Mouse (Mus musculus): ENCODE data around the gene Lrrc36. TPM values are rescaled to one million over a fixed set of nuclear protein-coding genes. Genes with fewer than 3 reads are reported as not detected.

Gene Lrrc36
- total RNA-seq, 2 experiments from 2014 or later, result 0.27 TPM; not detected in 1

DNA sequence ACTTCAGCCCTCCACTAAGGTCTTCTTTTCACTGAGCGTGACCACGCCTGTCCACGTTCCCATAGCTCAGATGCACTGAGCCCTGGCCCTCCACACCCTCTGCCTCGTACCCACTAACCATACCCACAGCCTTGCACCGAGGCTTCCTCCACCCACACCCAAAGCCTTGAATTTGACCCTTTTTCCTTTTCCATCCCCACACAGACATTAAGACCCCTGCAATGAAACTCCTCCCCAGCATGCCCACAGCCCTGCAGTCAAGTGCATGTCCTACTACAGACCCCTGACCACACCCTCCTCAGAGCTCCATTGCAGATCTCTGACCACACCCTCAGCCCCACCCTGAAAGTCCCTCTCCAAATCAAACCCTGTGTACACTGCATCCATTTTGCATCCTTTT lies 56.4 kb downstream of the Lrrc36 start:
- no peak for TF ChIP-seq CTCF (IDR thresholded peaks at IDR 0.05)
- Histone ChIP-seq H3K27ac (peak overlapping the region; percentile 70), H3K4me3 (peak overlapping the region; percentile 49)
- intact Hi-C loops (cut with DNase I), result no loop called here
- DNase-seq (ENCODE audit: extremely low spot score in 1 of 2, low spot score in 2 of 2), result no peak

DNA sequence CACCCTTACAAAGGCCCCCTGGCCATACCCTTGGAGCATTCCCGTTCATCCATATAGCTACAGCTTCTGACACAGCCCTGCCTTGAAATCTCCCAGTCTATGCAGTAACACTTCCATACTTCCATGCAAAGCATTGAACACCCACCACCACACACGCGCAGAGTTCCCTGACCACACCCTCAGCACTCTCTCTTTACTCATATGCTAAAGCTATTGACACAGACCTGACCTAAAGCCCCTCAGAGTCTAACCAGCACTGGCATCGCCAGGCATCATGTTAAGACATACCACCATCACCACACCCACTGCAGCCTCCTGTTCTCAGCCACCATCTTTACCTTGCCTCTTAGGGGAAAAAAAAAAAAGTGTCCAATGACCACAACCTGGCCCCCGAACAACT lies 56.9 kb downstream of the Lrrc36 start:
- no peak for DNase-seq (ENCODE audit: extremely low spot score in 1 of 2, low spot score in 2 of 2)
- H3K27ac ChIP-seq, result 0 out of 2 replicates have a peak overlapping the region, but pooled peaks have one; percentile 70
- intact Hi-C loops (cut with DNase I), result no loop called here
- no peak for TF ChIP-seq CTCF (IDR thresholded peaks at IDR 0.05)
- peak overlapping the region; percentile 49 for H3K4me3 ChIP-seq

DNA sequence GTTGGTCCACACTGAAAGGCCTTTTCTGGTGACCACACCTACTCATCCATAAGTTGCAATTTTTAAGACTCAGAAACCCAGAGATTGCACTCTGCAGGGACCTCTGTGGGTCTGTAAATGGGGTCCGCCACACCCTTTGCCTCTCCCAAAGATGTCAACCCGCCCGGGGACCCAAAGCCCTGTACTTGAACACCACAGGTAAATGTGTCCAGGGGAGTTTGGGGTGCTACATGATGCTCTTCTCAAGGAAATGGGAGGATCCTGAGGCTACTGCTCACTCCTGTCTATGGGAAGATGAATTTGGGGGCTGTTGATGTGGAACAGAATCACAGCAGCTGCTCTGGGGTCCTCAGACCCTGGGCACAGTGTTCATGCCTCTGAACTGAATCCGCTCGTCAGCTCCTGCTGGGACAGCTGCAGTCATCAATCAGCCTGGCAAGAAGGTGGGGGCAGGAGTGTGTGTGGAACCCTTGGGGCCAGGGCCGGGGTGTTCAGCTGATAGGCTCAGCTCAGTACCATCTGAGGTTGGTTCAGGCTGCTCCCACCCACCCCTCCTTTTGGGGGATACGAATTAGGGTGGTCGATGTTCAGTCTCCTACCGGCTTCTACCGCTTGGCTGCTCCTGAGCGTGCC lies 57.4 kb downstream of the Lrrc36 start:
- H3K4me3 ChIP-seq, result peak overlapping the region; percentile 49
- TF ChIP-seq CTCF (IDR thresholded peaks at IDR 0.05), result no peak
- intact Hi-C loops (cut with DNase I), result no loop called here
- peak overlapping the region; percentile 60 for H3K27ac ChIP-seq
- DNase-seq (ENCODE audit: extremely low spot score in 1 of 2, low spot score in 2 of 2), result no peak

DNA sequence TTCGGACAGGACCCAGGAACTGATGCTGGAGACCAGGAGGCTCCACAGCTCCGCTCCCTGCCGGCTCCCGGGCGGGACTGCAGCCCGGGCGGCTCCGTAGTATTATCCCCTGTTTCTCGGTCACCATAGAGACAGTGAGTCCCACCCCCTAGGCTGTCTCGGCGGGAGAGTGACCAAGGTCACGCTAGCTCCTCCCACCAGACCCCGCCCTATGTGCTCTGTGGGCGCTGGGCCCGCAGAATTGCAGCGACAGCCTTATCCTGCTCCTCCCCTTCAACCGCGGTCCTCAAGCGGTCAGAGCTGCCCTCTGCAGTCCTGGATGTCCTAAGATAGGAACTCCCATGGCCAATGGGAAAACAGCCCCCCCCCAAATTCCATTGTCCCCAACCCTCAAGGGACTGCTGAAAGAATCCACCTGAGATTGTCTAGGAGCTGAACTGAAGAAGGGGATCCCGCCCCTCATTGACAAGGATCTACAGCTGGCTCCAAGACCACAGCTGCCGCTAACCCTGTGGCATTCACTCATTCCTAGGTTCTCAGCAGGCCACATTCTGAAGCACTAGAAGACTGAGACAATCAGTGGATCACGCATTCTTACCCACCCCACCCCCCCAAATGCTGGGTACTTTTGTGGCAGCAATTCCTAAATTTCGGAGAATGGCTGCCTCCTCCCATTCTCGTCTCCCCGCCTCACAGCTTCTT lies 58.1 kb downstream of the Lrrc36 start, which contains the start of gene Tppp3:
Gene Tppp3, minus strand, starts transcription at position 213 of the 702 bp plus-strand sequence.
- intact Hi-C loops (cut with DNase I), result no loop called here
- H3K4me3 ChIP-seq, result peak within 1 kb of the TSS; percentile 49
- TF ChIP-seq CTCF (IDR thresholded peaks at IDR 0.05), result peak; percentile 64
- peak; percentile 72 to 80 for DNase-seq (ENCODE audit: extremely low spot score in 1 of 2, low spot score in 2 of 2)
- H3K27ac ChIP-seq, result peak within 1 kb of the TSS; percentile 60

DNA sequence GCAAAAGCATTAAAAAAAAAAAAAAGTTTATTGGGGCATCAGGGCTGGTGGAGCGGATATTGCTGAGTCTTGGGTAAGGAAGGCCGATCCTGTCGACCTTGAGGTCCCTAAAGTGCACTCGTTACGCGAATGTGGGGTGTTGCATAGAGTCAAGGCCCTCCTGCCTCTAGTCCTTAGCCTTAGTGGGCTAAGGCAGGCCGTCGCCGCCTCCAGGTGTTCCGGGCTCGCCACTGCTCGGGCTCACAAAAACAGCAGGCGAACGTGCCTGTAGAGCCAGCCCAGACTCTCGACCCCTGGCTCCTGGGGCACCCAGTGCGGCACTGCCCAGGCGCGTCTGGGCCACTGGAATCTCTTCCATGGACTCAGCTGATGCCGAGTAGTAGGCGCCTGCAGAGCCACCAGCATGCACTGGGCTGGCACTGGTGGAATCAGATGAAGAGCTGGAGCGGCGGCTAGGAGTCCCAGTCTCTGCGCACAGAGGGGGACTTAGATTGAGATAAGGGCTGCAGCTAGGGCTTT lies 59.1 kb downstream of the Lrrc36 start:
- Histone ChIP-seq H3K27ac (no peak overlapping the region), H3K4me3 (no peak overlapping the region)
- no peak for TF ChIP-seq CTCF (IDR thresholded peaks at IDR 0.05)
- intact Hi-C loops (cut with DNase I), result no loop called here
- no peak for DNase-seq (ENCODE audit: extremely low spot score in 1 of 2, low spot score in 2 of 2)

DNA sequence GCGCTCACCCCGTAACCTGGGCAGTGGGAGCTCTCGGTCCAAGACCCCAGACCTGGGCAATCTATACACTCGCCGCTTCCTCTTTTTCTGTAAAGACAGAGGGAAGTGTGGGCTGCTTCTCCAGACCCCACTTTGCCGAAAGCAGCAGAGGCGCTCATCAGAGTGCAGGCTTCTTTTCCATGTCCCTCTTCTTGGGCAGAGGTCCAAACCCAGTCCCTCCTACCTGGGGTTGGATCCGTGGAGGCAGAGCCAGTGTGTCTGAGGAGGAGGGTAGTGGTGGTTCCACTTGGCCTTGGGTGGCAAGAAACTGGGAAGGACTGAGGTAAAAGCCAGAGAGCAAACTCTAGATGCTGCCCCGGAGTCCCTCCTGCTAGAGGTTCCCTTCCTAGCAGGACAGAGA lies 59.6 kb downstream of the Lrrc36 start:
- TF ChIP-seq CTCF (IDR thresholded peaks at IDR 0.05), result no peak
- Histone ChIP-seq H3K27ac (no peak overlapping the region), H3K4me3 (no peak overlapping the region)
- no peak for DNase-seq (ENCODE audit: extremely low spot score in 1 of 2, low spot score in 2 of 2)
- intact Hi-C loops (cut with DNase I), result no loop called here

DNA sequence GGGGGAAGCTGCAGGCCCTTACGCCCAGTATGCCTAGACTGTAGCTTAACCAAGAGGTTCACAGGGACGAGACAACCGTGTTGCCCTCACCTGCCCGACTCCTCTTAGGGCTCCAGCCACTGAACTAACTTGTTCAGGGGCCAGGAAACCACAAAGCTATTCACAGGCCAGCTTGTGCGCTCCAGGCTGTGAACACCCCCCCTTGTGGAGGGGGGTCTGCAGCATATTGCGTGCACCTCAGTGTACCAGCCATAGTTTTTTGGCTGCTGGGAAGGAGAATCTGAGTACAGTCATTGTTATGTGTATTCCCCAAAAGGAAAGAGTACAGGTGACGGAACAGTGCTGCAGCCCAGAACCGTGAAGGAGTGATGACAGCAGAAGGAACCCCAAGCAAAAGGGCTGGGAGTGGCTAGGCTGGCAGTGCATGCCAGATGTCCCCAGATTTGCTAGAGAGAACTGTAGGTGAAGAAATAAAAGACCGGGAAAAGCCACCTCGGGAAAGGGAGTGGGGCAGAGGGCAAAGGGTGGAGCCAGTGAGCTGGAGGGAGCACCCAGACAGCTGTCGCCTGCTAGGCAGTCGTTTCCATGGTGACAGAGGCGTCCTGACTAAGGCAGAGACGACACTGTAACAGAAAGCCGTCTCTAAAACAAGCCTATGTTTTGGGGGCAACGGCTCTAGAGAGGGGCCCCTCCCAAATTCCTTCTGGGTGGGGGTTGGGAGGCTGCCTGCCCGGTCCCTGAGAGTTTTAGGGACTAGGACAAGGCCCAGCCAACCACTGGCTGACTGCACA lies 60.6 kb downstream of the Lrrc36 start:
- DNase-seq (ENCODE audit: extremely low spot score in 1 of 2, low spot score in 2 of 2), result peak in 1 of 2 experiments; percentile 39
- no peak for TF ChIP-seq CTCF (IDR thresholded peaks at IDR 0.05)
- H3K27ac ChIP-seq, result peak overlapping the region; percentile 59
- intact Hi-C loops (cut with DNase I), result no loop called here
- H3K4me3 ChIP-seq, result no peak overlapping the region

DNA sequence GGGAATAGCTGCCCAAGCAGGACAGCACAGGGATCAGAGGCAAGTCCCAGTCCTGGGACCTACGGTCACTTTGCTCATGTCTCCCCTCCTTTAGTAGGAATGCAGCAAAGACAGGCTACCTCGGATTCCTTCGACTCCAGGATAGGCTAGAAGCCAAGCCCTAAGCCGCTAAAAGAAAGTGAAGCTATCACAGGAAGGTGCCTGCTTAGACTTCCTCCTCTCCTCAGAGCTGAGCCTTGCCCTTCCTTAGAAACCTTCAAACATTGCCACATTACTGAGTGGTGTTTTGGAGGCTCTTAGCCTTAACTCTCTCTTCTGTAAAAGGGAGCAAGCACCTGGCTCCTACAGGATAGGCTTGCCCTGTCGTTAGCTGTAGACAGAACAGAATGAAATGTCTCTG lies 61.3 kb downstream of the Lrrc36 start:
- intact Hi-C loops (cut with DNase I), result no loop called here
- Histone ChIP-seq H3K4me3 (no peak overlapping the region), H3K27ac (peak overlapping the region; percentile 59)
- TF ChIP-seq CTCF (IDR thresholded peaks at IDR 0.05), result no peak
- peak in 1 of 2 experiments; percentile 8 for DNase-seq (ENCODE audit: extremely low spot score in 1 of 2, low spot score in 2 of 2)

DNA sequence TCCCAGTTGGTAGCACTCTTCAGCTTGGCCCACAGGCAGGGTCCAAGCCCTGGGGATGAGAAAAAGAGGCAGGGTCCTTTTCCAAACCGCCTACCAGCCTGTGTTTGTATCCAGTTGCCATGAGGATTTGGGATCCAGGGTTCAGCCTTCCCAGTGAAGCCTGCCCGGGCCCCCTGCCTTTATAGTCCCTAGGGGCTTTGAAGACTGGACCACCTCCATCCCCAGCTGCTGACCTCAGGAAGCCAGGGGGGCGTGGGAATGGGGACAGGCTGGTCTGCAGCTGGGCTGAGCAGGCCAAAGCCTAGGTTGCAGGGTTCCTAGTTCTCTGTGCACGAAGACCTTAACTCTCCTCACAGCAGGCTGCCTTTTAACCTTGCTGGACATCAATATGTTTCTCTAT lies 61.9 kb downstream of the Lrrc36 start:
- TF ChIP-seq CTCF (IDR thresholded peaks at IDR 0.05), result no peak
- no peak overlapping the region for H3K4me3 ChIP-seq
- H3K27ac ChIP-seq, result peak overlapping the region; percentile 59
- DNase-seq (ENCODE audit: extremely low spot score in 1 of 2, low spot score in 2 of 2), result no peak
- intact Hi-C loops (cut with DNase I), result no loop called here

DNA sequence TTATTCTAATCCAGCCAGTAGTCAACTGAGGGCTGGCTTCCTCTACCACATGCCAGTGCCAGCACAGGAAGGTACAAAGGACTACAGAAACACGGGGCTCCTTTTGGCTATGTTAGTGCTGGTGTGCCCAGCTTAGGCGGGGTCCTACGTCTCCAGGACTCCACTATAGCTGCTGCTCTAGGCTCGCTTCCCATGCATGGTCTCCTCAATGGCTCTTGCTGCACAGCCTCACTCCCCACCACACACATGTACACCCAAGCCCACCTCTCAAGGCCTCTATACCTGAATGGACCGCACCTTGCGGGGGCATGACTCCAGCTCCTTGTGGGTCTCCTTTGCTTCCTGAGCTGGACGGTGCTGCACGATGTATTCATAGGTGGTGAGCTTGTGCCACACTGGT lies 62.4 kb downstream of the Lrrc36 start:
- DNase-seq (ENCODE audit: extremely low spot score in 1 of 2, low spot score in 2 of 2), result no peak
- intact Hi-C loops (cut with DNase I), result no loop called here
- H3K4me3 ChIP-seq, result no peak overlapping the region
- H3K27ac ChIP-seq, result no peak overlapping the region
- no peak for TF ChIP-seq CTCF (IDR thresholded peaks at IDR 0.05)

DNA sequence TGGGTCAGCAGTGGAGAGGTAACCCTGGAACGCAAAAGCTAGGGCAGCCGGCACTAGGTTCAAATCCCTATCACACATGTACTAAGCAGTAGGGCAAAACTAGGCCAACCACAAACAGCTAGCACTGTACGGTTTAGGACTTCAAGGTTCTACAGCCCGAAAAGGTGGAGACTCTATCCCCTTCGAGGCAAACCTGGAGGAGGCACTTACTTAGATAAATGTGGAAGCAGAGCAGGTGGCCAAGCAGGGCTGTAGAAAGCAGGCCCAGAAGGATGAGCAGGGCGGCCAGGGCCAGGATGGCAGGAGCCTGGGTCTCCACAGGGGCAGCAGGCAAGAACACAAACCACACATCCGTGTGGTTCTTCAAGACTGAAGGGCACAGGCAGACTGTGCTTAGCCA lies 62.8 kb downstream of the Lrrc36 start:
- no peak overlapping the region for H3K27ac ChIP-seq
- no peak for DNase-seq (ENCODE audit: extremely low spot score in 1 of 2, low spot score in 2 of 2)
- no peak overlapping the region for H3K4me3 ChIP-seq
- intact Hi-C loops (cut with DNase I), result no loop called here
- TF ChIP-seq CTCF (IDR thresholded peaks at IDR 0.05), result no peak

Data from left cerebral cortex, adult 2 months (tissue).